Mouse (Mus musculus) hindbrain, embryonic 14.5 days (tissue): ENCODE data around the gene Cox8c. TPM values are rescaled to one million over a fixed set of nuclear protein-coding genes. Genes with fewer than 3 reads are reported as not detected.
A peak's percentile ranks its signal among the peaks of the same experiment; 100 is the strongest.

Experiments used
- ATAC-seq: fragments of 200-750 bp; cut with Nextera tagmentation; 2 replicates; pipeline ENCODE4 v1.8.0; 2017; ENCODE audit warnings: moderate number of reproducible peaks, mild to moderate bottlenecking, moderate TSS enrichment, moderate library complexity; ENCODE audit not compliant: low FRiP score
- DNase-seq: peaks from one replicate; pipeline ENCODE4 v3.0.0-alpha.2; 2015; ENCODE audit warnings: low spot score
- H3K27ac ChIP-seq: fragments of 300-500 bp; sonication (generic); 2 replicates; pipeline ENCODE4 v1.5.1; 2014; ENCODE audit warnings: mild to moderate bottlenecking, moderate library complexity
- H3K27me3 ChIP-seq: fragments of 300-500 bp; sonication (generic); 2 replicates; pipeline ENCODE4 v1.6.1; 2014; ENCODE audit warnings: mild to moderate bottlenecking, low read length, mixed read lengths; ENCODE audit not compliant: control insufficient read depth, insufficient read depth
- H3K36me3 ChIP-seq: fragments of 300-500 bp; sonication (generic); replicated peaks from 2 replicates; pipeline ENCODE4 v1.6.1; 2014; ENCODE audit not compliant: control insufficient read depth, insufficient read depth
- H3K4me1 ChIP-seq: fragments of 300-500 bp; sonication (generic); replicated peaks from 2 replicates; pipeline ENCODE4 v1.6.1; 2014; ENCODE audit warnings: antibody characterized with exemption, low read length, mixed read lengths; ENCODE audit not compliant: control insufficient read depth, insufficient read depth
- H3K4me2 ChIP-seq: fragments of 300-500 bp; sonication (generic); replicated peaks from 2 replicates; pipeline ENCODE4 v1.6.1; 2014; ENCODE audit warnings: mild to moderate bottlenecking, moderate library complexity
- H3K4me3 ChIP-seq: fragments of 300-500 bp; sonication (generic); replicated peaks from 2 replicates; pipeline ENCODE4 v1.5.1; 2014; ENCODE audit warnings: mild to moderate bottlenecking, low read length
- H3K9ac ChIP-seq: fragments of 300-500 bp; sonication (generic); 2 replicates; pipeline ENCODE4 v1.6.1; 2014
- H3K9me3 ChIP-seq: fragments of 300-500 bp; sonication (generic); 2 replicates; pipeline ENCODE4 v1.6.1; 2016; ENCODE audit warnings: low read length; ENCODE audit not compliant: control insufficient read depth
- WGBS: fragments of 180-500 bp; shearing (Covaris S2); extraction: QIAGEN DNeasy Blood & Tissue Kit; methylation state at CpG from one replicate; pipeline ENCODE4 v1.1.7; 2014; 5-methylcytosine and 5-hydroxymethylcytosine counted together
- polyA plus RNA-seq: library from polyadenylated mRNA; unstranded; fragments of >200 nt; fragmentation: Nextera tagmentation; extraction: Ambion mirVana; gene quantifications from 2 replicates; pipeline ENCODE4 v1.2.1, GENCODE M21; 2014

Cox8c gene
- polyA plus RNA-seq, 1 experiment from 2014 or later, result not detected

GRCm38 (mm10) chr12:102948778-102949394 is 49.8 kb downstream of the Cox8c start, which contains the start of gene Unc79:
TSS of gene Unc79 (plus strand) at chr12:102948859.
- no peaks in the 10 kb centered on the region for H3K27me3 ChIP-seq
- H3K4me1 ChIP-seq, result peaks cover 36% of the 10 kb centered on the region
- peak within 1 kb of the TSS; percentile 62 for H3K9ac ChIP-seq
- no peaks in the 10 kb centered on the region for H3K36me3 ChIP-seq
- peak within 1 kb of the TSS; percentile 82 for H3K4me2 ChIP-seq
- H3K4me3 ChIP-seq, result peak within 1 kb of the TSS; percentile 55
- ATAC-seq (peak; percentile 85), DNase-seq (peak; percentile 81)
- WGBS, result under 1% methylated on average over 47 of the region's 48 CpGs
- peak within 1 kb of the TSS; percentile 96 for H3K27ac ChIP-seq
- no peaks in the 10 kb centered on the region for H3K9me3 ChIP-seq

- Histone ChIP-seq H3K27me3 (no peaks in the 10 kb centered on the region), H3K36me3 (no peaks in the 10 kb centered on the region), H3K4me1 (peaks cover 36% of the 10 kb centered on the region), H3K4me3 (peak overlapping the region; percentile 55), H3K9ac (peak overlapping the region; percentile 62), H3K27ac (peak overlapping the region; percentile 96), H3K4me2 (peak overlapping the region; percentile 82), H3K9me3 (no peaks in the 10 kb centered on the region)
- under 1% methylated on average over 35 of the region's 42 CpGs for WGBS
- DNase-seq, result peak; percentile 74
- peak; percentile 81 for ATAC-seq
Observed at GRCm38 (mm10) chr12:102949395-102950208, 50.5 kb downstream of the Cox8c start.

Other genes starting within 250 kb of the Cox8c start
- 31.6 and 35.0 TPM in 2 replicates for gene Itpk1, start 194.4 kb upstream of the Cox8c start, polyA plus RNA-seq
- gene Moap1, start 155.7 kb upstream of the Cox8c start, polyA plus RNA-seq, result 64.6 and 67.3 TPM in 2 replicates
- 11.9 and 12.8 TPM in 2 replicates for gene Tmem251, start 155.6 kb upstream of the Cox8c start, polyA plus RNA-seq
- gene Gm28051, start 141.6 kb upstream of the Cox8c start, polyA plus RNA-seq, result not detected in 2 replicates
- gene Gon7, start 141.5 kb upstream of the Cox8c start, polyA plus RNA-seq, result 40.2 and 45.7 TPM in 2 replicates
- 44.8 and 48.6 TPM in 2 replicates for gene Ubr7, start 141.3 kb upstream of the Cox8c start, polyA plus RNA-seq
- 49.5 and 50.7 TPM in 2 replicates for gene Gm20604, start 140.6 kb upstream of the Cox8c start, polyA plus RNA-seq
- 14.6 and 14.9 TPM in 2 replicates for gene Btbd7, start 20.8 kb upstream of the Cox8c start, polyA plus RNA-seq
- 10.2 and 11.3 TPM in 2 replicates for gene Unc79, start 49.5 kb downstream of the Cox8c start, polyA plus RNA-seq